Mouse (Mus musculus) liver, embryonic 15.5 days (tissue): Measurements from ENCODE around the gene Srek1ip1. TPM values are rescaled to one million over a fixed set of nuclear protein-coding genes. Genes with fewer than 3 reads are reported as not detected.

Experiments
- ATAC-seq: fragments of 200-750 bp; cut with Nextera tagmentation; 2 replicates; pipeline ENCODE4 v1.8.0; 2017; ENCODE audit warnings: moderate number of reproducible peaks, mild to moderate bottlenecking, moderate library complexity; ENCODE audit not compliant: insufficient read depth
- H3K27ac ChIP-seq: fragments of 300-500 bp; sonication (generic); replicated peaks from 2 replicates; pipeline ENCODE4 v1.5.1; 2015; ENCODE audit warnings: mild to moderate bottlenecking, inconsistent platforms
- H3K27me3 ChIP-seq: fragments of 300-500 bp; sonication (generic); 2 replicates; pipeline ENCODE4 v1.6.1; 2015; ENCODE audit warnings: mild to moderate bottlenecking, inconsistent platforms
- H3K36me3 ChIP-seq: fragments of 300-500 bp; sonication (generic); replicated peaks from 2 replicates; pipeline ENCODE4 v1.6.1; 2015; ENCODE audit warnings: moderate library complexity, mild to moderate bottlenecking, inconsistent platforms
- H3K4me1 ChIP-seq: fragments of 300-500 bp; sonication (generic); replicated peaks from 2 replicates; pipeline ENCODE4 v1.6.1; 2015; ENCODE audit warnings: inconsistent platforms
- H3K4me2 ChIP-seq: fragments of 300-500 bp; sonication (generic); 2 replicates; pipeline ENCODE4 v1.6.1; 2015; ENCODE audit warnings: moderate library complexity, mild to moderate bottlenecking, inconsistent platforms
- H3K4me3 ChIP-seq: fragments of 300-500 bp; sonication (generic); replicated peaks from 2 replicates; pipeline ENCODE4 v1.5.1; 2015; ENCODE audit warnings: mild to moderate bottlenecking, inconsistent platforms
- H3K9ac ChIP-seq: fragments of 300-500 bp; sonication (generic); 2 replicates; pipeline ENCODE4 v1.6.1; 2015; ENCODE audit warnings: moderate library complexity, mild to moderate bottlenecking, inconsistent platforms
- H3K9me3 ChIP-seq: fragments of 300-500 bp; sonication (generic); replicated peaks from 2 replicates; pipeline ENCODE4 v1.6.1; 2016; ENCODE audit warnings: inconsistent platforms
- WGBS: fragments of 180-500 bp; shearing (Covaris S2); methylation state at CpG from one replicate; pipeline ENCODE4 v1.1.7; 2015; ENCODE audit warnings: mixed read lengths; ENCODE audit not compliant: insufficient replicate concordance; 5-methylcytosine and 5-hydroxymethylcytosine counted together
- polyA plus RNA-seq: library from polyadenylated mRNA; unstranded; fragments of >200 nt; fragmentation: Nextera tagmentation; extraction: Ambion mirVana; gene quantifications from 2 replicates; pipeline ENCODE4 v1.2.1, GENCODE M21; 2015

Srek1ip1 gene
- polyA plus RNA-seq, 1 experiment from 2014 or later: 7.2 TPM

DNA sequence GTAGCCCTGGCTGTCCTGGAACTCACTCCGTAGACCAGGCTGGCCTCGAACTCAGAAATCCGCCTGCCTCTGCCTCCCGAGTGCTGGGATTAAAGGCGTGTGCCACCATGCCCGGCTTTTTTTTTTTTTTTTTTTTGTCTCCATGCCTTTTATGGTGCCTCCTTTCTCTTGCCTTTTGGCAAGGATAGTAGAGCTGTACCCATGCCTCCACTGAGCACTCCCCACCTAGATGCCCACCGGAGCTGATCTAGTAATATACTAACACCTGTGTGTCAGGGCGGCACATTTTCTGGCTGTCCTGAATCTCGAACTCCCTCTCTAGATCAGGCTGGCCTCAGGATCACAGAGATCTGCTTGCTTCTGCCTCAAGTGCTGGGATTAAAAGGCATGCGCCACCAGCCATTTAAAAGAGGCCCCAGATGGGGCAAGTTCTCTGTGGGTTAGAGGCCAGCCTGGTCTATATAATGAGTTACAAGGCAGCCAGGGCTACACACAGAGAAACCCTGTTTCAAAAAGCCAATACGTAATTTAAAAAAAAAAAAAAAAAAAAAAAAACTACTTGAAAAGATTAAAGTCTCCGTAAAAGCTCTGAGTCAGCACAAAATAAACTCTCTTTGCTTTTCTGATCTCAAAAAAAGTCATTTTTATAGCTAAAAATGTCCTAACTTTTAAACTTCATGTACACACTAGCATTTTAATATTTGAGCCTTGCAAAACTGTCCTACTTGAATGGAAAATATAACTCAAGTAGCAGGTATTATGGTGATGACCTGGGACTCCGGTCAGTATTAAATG, 51.2 kb downstream of the Srek1ip1 start:
- H3K4me3 ChIP-seq: no peak overlapping the region
- 64% methylated on average over 12 of the region's 13 CpGs for WGBS
- H3K4me2 ChIP-seq: no peak overlapping the region
- H3K9me3 ChIP-seq: no peaks in the 10 kb centered on the region
- H3K9ac ChIP-seq: no peak overlapping the region
- H3K27ac ChIP-seq: no peak overlapping the region
- no peaks in the 10 kb centered on the region for H3K27me3 ChIP-seq
- no peak for ATAC-seq
- no peaks in the 10 kb centered on the region for H3K4me1 ChIP-seq
- H3K36me3 ChIP-seq: peaks cover 4% of the 10 kb centered on the region; the same call in 1 of the 2 replicates

- no peak for ATAC-seq
- no peaks in the 10 kb centered on the region for H3K4me1 ChIP-seq
- no peak overlapping the region for H3K27ac ChIP-seq
- no peaks in the 10 kb centered on the region for H3K9me3 ChIP-seq
- no peak overlapping the region for H3K4me3 ChIP-seq
- no peaks in the 10 kb centered on the region for H3K27me3 ChIP-seq
- H3K36me3 ChIP-seq: no peaks in the 10 kb centered on the region
- no peak overlapping the region for H3K9ac ChIP-seq
- no peak overlapping the region for H3K4me2 ChIP-seq
- WGBS: 51% methylated on average over 2 of the region's 2 CpGs
Measured at GRCm38 (mm10) chr13:104853645-104854044, 61.4 kb downstream of the Srek1ip1 start.

DNA sequence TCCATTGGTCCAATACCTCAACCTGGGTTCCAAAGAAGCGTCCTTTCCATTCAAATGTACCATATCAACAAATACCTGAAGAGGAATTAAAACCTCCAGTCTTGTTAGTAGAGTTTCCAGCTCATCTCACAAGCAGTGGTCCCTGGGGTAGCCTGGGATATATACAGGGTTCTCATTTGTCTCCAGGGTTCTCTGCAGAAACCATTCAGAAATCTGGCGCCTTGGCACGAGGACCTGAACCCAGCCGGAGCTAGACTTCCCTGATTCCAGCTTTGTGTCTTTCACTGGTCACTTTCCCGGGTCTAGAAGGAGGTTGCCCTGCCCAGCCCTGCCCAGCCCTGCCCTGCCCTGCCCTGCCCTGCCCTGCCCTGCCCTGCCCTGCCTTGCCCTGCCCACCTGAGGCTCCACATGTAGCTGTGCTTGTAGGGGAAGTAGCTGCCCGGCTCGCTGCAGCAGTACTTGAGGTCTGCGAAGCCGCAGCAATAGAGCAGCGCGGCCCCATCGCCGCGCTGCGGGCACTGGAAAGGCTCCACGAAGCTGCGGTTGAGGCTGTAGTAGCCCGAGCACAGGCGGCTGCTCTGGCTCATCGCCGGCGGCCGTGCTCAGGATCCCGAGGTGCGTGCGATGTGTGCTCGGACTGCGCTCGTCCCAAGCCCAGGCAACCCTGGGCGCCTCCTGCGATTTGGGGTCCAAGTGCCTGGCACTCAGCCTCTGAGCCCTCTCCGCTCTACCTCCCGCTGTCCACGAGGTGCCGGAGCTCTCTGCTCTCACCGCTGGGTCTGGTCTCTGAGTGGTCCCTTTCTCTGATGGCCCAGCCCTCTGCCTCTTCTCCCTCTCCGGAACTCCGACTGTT, 71.1 kb downstream of the Srek1ip1 start, which contains the start of gene Shisal2b:
Gene Shisal2b, minus strand, starts transcription at position 767 of the 853 bp plus-strand sequence.
- ATAC-seq: peak; percentile 34; the same call in 1 of the 2 replicates
- no peak within 1 kb of the TSS for H3K27ac ChIP-seq
- H3K9ac ChIP-seq: no peak within 1 kb of the TSS
- peaks cover 8% of the 10 kb centered on the region; the same call in 1 of the 2 replicates for H3K4me1 ChIP-seq
- H3K36me3 ChIP-seq: no peaks in the 10 kb centered on the region
- peak within 1 kb of the TSS; percentile 69 for H3K4me2 ChIP-seq
- no peaks in the 10 kb centered on the region for H3K9me3 ChIP-seq
- 4% methylated on average over 38 of the region's 38 CpGs for WGBS
- peaks cover 36% of the 10 kb centered on the region for H3K27me3 ChIP-seq
- H3K4me3 ChIP-seq: peak within 1 kb of the TSS; percentile 44

- Histone ChIP-seq H3K4me3 (no peak overlapping the region), H3K27me3 (peaks cover 31% of the 10 kb centered on the region), H3K4me2 (no peak overlapping the region), H3K9me3 (no peaks in the 10 kb centered on the region), H3K9ac (no peak overlapping the region), H3K27ac (no peak overlapping the region), H3K36me3 (no peaks in the 10 kb centered on the region), H3K4me1 (peaks cover 8% of the 10 kb centered on the region; the same call in 1 of the 2 replicates)
- ATAC-seq: no peak
- 58% methylated on average over 5 of the region's 5 CpGs for WGBS
Measured at GRCm38 (mm10) chr13:104866726-104867125, 74.4 kb downstream of the Srek1ip1 start.

- no peaks in the 10 kb centered on the region for H3K4me1 ChIP-seq
- no peak overlapping the region for H3K9ac ChIP-seq
- H3K36me3 ChIP-seq: no peaks in the 10 kb centered on the region
- ATAC-seq: no peak
- no peak overlapping the region for H3K27ac ChIP-seq
- H3K4me3 ChIP-seq: no peak overlapping the region
- 0 out of 2 replicates have a peak, but pooled peaks cover under 1% of the 10 kb centered on the region for H3K27me3 ChIP-seq
- no peak overlapping the region for H3K4me2 ChIP-seq
- H3K9me3 ChIP-seq: no peaks in the 10 kb centered on the region
- 56% methylated on average over 2 of the region's 2 CpGs for WGBS
Measured at GRCm38 (mm10) chr13:104869907-104870306, 77.6 kb downstream of the Srek1ip1 start.

DNA sequence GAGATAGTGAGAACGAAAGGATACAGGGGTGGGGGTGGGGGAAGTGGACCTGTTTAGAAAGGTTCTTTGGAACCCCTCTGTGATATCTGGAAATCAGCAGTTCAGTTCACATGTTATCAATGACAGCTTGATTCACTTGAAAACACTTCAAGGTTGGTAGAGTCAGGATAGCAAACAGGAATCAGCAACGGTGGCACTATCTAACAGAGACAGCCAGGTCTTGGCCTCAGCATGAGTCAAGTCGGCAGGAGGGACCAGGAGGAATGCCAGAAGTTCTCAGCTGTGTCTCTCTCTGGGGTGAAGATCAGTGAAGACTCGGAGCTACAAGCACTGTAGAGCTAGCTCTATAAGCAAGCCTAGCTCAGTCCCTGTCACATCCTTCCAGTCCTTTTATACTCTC, 86.2 kb downstream of the Srek1ip1 start:
- H3K9ac ChIP-seq: no peak overlapping the region
- no peak for ATAC-seq

GRCm38 (mm10) chr13:104883566-104884249, 91.4 kb downstream of the Srek1ip1 start:
- Histone ChIP-seq H3K4me1 (no peaks in the 10 kb centered on the region), H3K27ac (no peak overlapping the region), H3K36me3 (no peaks in the 10 kb centered on the region), H3K9me3 (no peaks in the 10 kb centered on the region), H3K9ac (no peak overlapping the region), H3K27me3 (no peaks in the 10 kb centered on the region), H3K4me2 (no peak overlapping the region), H3K4me3 (no peak overlapping the region)
- 26% methylated on average over 9 of the region's 16 CpGs for WGBS
- ATAC-seq: no peak

More for the DNA sequence above, 86.2 kb downstream of the Srek1ip1 start:
- Histone ChIP-seq H3K36me3 (no peaks in the 10 kb centered on the region), H3K4me1 (no peaks in the 10 kb centered on the region), H3K4me2 (no peak overlapping the region), H3K27ac (no peak overlapping the region), H3K4me3 (no peak overlapping the region), H3K9me3 (no peaks in the 10 kb centered on the region), H3K27me3 (no peaks in the 10 kb centered on the region)
- WGBS: 41% methylated on average over 4 of the region's 4 CpGs

DNA sequence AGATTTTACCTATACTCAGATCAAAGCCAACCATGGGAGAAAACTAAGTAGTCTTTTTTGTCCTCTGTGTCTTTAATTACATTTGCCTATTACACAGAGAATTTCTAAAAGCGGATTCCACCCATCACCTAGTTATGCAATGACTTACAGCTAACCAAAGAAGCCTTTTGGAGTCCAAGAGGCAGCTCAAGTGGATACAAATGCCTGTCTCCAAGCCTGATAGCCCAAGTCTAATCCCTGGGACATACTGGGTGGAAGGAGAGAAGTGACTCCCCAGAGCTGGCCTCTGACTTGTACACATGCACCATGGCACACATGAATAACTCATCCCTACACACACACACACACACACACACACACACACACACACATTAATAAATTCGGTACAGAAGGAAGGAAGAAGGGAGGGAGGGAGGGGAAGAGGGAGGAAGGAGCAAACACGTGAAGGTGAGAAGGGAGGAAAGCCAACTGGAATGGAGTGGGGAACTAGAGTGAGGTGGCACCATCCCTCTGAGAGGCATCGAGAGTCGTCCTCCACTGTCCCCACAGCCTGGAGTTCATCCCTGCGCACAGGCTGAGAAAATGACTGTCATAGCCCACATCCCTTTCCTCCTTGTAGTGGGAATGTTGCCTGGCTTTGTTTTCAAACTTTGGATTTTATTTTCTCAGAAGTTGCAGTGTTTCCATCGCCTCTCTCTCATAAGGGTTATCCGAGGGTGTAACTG, 94.2 kb downstream of the Srek1ip1 start:
- Histone ChIP-seq H3K4me1 (no peaks in the 10 kb centered on the region), H3K4me3 (no peak overlapping the region), H3K27me3 (no peaks in the 10 kb centered on the region), H3K36me3 (no peaks in the 10 kb centered on the region), H3K9ac (no peak overlapping the region), H3K4me2 (no peak overlapping the region), H3K9me3 (no peaks in the 10 kb centered on the region), H3K27ac (no peak overlapping the region)
- 56% methylated on average over 8 of the region's 8 CpGs for WGBS
- ATAC-seq: no peak
